Mouse (Mus musculus) adipocyte (in vitro differentiated cells): ENCODE measurements at regions not wholly inside any gene's neighbourhood (a gene's known extent, or its start where the extent isn't known, plus 50 kb on each side); places are given as distances from the start of the nearest gene placed in this dataset.
A peak's percentile ranks its signal among the peaks of the same experiment; 100 is the strongest.

Source experiments
- DNase-seq: peaks from one replicate; pipeline ENCODE4 v3.0.0-alpha.2; 2016; ENCODE audit warnings: low spot score

GRCm38 (mm10) chr10:98305667-98306066 lies 579.1 kb upstream of the C030005K15Rik start:
- no peak for DNase-seq

- no peak for DNase-seq
Observed at GRCm38 (mm10) chr10:98309667-98310066, 583.1 kb upstream of the C030005K15Rik start.

GRCm38 (mm10) chr10:98311403-98311802 lies 584.8 kb upstream of the C030005K15Rik start:
- no peak for DNase-seq

DNA sequence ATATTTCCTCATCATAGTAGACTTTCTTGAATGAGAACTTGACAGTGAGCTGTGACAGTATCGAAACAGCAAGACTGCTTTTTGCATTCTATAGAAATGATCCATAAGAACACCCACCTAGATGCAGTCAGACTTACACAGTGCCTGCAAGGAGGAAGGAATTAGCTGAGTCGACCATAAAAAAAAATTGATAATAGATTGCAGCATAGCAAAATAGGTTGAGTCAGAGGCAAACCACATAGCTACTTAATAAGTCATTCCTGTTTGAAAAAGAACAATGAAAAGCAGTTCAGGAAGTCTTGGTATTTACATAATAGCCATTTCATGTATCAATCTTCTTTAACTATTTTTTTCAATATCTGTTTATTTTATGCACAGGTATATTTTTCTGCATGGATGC lies 591.9 kb upstream of the C030005K15Rik start:
- DNase-seq = no peak

DNA sequence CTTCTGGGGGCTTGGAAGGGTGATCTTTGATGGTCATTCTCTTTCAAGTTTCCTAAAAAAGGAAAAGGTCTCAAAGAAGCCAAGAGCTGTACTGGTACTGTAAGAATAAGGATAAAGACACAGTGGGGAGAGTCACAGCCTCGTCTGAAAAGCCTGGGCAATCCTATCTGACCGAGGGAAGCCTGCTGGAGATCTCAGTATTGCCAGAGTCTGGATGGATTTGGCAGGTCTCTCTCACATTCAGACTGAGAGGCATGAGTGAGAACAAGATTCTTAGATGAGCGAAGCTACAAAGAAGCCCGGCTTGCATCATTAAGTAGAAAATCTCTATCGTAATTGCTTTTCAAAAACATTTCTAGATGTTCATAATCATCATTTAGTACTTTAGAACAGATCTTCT lies 590.4 kb upstream of the Atp2b1 start:
- no peak for DNase-seq

- no peak for DNase-seq
Observed at GRCm38 (mm10) chr10:98324591-98324990, 589.6 kb upstream of the Atp2b1 start.

GRCm38 (mm10) chr10:98325720-98326119 lies 588.5 kb upstream of the Atp2b1 start:
- no peak for DNase-seq

DNA sequence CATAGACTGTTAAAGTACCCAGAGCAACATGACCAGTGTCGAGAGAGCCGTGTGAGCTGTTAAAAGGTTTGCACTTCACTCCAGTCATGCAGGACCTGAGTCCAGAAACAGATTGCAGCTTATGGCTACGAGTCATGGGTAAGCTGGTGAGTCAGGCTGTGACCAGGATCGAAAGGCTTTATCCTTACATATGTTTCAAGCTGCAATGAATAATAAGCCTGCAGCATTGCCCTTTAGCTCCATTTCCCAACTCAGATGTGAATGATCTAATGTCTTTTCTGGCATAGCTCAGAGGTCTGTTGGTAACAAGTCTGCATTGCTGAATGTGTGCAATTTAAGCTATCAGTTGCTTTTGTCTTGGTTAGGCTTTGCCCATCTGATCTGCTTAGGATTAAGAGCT lies 581.5 kb upstream of the Atp2b1 start:
- DNase-seq = peak; percentile 52

DNA sequence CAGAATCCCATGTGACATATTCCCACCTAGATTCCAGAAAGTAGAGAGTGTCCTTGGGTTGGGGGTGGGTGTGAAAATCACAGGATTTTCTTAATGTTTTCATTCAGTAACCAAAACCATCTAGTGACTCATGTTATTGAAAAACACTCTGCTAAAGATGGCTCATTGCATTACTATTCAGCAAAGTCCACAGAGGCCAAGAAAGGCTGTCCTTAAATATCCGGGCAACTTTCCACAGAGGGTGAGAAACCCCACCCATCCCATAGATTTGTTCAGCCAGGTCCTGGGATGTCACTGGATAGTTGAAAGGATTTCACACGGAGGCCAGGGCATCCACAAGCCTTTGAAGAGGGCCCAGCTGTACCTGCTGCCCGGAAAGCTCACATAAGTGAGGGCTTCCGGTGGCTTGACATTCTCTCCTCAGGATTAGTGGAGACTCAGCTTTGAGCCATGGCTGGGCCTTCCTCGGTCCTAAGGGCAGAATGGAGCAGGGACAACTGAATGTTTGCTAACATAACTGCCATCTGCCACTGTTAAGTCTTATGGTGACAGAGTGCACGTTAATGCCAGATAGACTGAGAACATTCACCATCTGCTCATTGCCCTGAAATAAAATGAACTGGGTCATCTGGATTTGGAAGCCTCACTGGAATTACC lies 580.7 kb upstream of the Atp2b1 start:
- peak; percentile 43 for DNase-seq

- no peak for DNase-seq
Observed at GRCm38 (mm10) chr10:98343827-98344226, 570.4 kb upstream of the Atp2b1 start.

DNA sequence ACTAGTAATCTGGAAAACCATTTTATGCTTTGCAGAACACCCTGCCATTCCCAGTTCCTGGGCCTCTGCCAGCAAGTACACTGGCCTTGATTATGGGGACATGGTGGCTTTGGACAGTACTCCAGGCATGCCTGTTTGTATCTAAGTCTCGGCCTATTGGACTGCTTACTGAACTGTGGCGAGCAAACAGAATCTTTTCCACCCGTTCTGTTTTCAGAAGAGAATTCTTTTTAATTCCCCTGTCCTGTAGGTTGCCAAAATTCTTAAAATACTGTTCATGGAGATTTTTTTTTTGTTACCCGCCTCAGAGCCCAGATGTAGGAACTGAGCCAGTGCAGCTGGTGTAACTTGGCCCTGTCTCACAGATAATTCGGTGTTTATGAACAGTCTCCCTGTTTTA lies 564.7 kb upstream of the Atp2b1 start:
- DNase-seq = peak; percentile 81

GRCm38 (mm10) chr10:98350318-98350926 lies 563.8 kb upstream of the Atp2b1 start:
- DNase-seq = no peak

DNA sequence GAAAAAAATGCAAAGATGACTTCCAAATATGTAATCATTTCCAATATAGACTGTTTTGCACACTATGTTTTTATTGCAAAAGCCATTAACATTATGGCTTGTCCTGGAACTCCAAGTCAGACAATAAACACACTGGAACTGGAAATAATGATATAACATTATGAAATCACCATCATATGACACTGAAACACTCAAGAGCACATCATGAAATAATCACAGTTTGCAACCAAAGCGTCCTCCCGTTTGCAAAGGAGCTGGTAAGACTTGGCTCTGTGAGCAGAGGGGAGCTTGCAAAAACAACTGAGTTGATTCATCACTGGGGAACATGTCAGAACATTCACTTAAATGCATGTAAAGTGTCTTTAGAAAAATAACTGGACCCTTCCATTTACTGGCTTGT lies 562.1 kb upstream of the Atp2b1 start:
- peak; percentile 36 for DNase-seq

- no peak for DNase-seq
Observed at GRCm38 (mm10) chr10:98354486-98354885, 559.7 kb upstream of the Atp2b1 start.

GRCm38 (mm10) chr10:98364604-98365003 lies 549.6 kb upstream of the Atp2b1 start:
- DNase-seq = peak; percentile 20

DNA sequence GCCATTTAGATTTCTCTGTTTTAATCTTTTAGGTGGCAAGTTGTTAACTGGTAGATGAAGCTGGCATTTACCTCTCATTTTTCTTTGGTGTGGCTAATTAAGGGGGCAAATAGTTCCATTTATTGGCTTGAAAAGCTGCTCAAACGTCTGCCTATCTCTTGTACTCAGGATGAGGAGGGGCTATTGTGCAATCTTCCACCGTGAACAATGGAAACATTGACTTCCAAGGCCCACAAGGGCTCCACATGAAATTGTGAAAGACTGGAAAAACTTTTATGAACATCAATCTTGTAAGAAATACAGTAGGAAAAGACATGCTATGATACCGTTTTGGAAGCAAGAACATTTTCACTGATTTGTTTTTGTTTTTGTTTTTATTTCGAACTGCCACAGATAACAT lies 541.6 kb upstream of the Atp2b1 start:
- peak; percentile 33 for DNase-seq

GRCm38 (mm10) chr10:98373314-98373713 lies 540.9 kb upstream of the Atp2b1 start:
- DNase-seq = no peak

GRCm38 (mm10) chr10:98374684-98375083 lies 539.5 kb upstream of the Atp2b1 start:
- no peak for DNase-seq

DNA sequence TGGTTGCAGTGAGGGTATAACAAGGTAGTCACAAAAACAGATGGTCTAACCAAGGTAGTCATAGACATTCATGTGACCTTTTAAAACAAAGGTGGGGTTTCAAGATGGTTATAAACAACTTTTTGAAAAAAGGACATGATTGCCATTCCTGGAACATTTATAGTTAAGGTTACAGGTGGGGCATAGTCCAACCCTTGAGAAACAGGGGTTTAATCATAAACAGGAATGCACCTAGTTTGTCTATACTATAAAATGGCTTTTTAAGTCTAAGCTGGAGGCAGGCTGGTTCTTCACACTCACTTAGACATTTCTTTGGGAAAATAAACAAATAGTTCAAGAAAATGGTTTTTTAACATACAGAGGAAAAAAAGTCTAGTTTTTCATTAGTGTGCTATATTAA lies 525.7 kb upstream of the Atp2b1 start:
- no peak for DNase-seq

- DNase-seq = no peak
Observed at GRCm38 (mm10) chr10:98399864-98400263, 514.3 kb upstream of the Atp2b1 start.

GRCm38 (mm10) chr10:98417807-98418743 lies 496.1 kb upstream of the Atp2b1 start:
- no peak for DNase-seq

- DNase-seq = no peak
Observed at GRCm38 (mm10) chr10:98424450-98424849, 489.8 kb upstream of the Atp2b1 start.

DNA sequence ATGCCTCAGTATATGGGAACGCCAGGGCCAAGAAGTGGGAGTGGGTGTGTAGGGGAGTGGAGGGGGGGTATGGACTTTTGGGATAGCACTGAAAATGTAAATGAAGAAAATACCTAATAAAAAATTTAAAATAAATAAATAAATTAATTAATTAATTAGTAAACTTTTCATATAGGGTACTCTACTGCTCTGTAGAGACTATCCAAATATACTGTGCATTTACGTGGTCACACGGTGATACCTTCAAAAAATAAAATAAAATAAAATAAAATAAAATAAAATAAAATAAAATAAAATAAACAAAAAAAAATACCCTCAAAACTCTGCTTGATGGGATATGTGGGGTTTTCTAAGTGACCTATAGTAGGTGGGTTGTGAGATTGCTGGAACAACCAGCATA lies 479.2 kb upstream of the Atp2b1 start:
- no peak for DNase-seq
